Mouse (Mus musculus): Measurements from ENCODE around the gene Gm45785. TPM values are rescaled to one million over a fixed set of nuclear protein-coding genes. Genes with fewer than 3 reads are reported as not detected.

Gene Gm45785
- total and polyA plus RNA-seq, 3 experiments, result not detected

GRCm38 (mm10) chr7:140857550-140858505 is 1.7 kb upstream of the Gm45785 start, which contains the start of gene Bet1l:
Gene Bet1l (minus strand): TSS chr7:140857577.
- peaks cover 8% of the 10 kb centered on the region for H3K4me1 ChIP-seq (ENCODE audit: control insufficient read depth, insufficient read depth, low read length)
- peak within 1 kb of the TSS; percentile 93 for H3K4me3 ChIP-seq
- TF ChIP-seq CTCF (IDR thresholded peaks at IDR 0.05) (no peak), POLR2A (IDR thresholded peaks at IDR 0.05; ENCODE audit: insufficient read depth, low read depth, low read length) (no peak), EP300 (IDR thresholded peaks at IDR 0.05; ENCODE audit: insufficient read depth, low read depth, low read length) (no peak)
- no peak for DNase-seq
- H3K79me2 ChIP-seq (replicated peaks; ENCODE audit: control insufficient read depth, insufficient read depth, low read length), result no peaks in the 10 kb centered on the region; the same call in 1 of the 2 replicates
- peak within 1 kb of the TSS; percentile 87 for H3K9ac ChIP-seq (ENCODE audit: low read depth, low read length)
- H3K27ac ChIP-seq, result peak within 1 kb of the TSS; percentile 93
- intact Hi-C loops (cut with DNase I), result loop anchor here (1.0 to 5.0 kb wide), 2 partner anchors 24 to 314 kb away; partner anchors contain the start of genes Rnh1 and Sirt3
- H3K27me3 ChIP-seq (ENCODE audit: control insufficient read depth, insufficient read depth, low read length), result no peaks in the 10 kb centered on the region
- WGBS, result 19% methylated on average over 40 of the region's 40 CpGs
- H3K36me3 ChIP-seq (ENCODE audit: control insufficient read depth, insufficient read depth, low read length), result no peaks in the 10 kb centered on the region

GRCm38 (mm10) chr7:140856785-140857549 is 836 bp upstream of the Gm45785 start, which contains the start of gene Ric8a:
Gene Ric8a (plus strand): TSS chr7:140856957.
- Histone ChIP-seq H3K9ac (ENCODE audit: low read depth, low read length) (peak within 1 kb of the TSS; percentile 87), H3K79me2 (replicated peaks; ENCODE audit: control insufficient read depth, insufficient read depth, low read length) (no peaks in the 10 kb centered on the region; the same call in 1 of the 2 replicates), H3K36me3 (ENCODE audit: control insufficient read depth, insufficient read depth, low read length) (no peaks in the 10 kb centered on the region), H3K4me3 (peak within 1 kb of the TSS; percentile 93), H3K4me1 (ENCODE audit: control insufficient read depth, insufficient read depth, low read length) (peaks cover 8% of the 10 kb centered on the region), H3K27me3 (ENCODE audit: control insufficient read depth, insufficient read depth, low read length) (no peaks in the 10 kb centered on the region), H3K27ac (peak within 1 kb of the TSS; percentile 93)
- WGBS, result under 1% methylated on average over 50 of the region's 50 CpGs
- peak; percentile 95 for DNase-seq
- intact Hi-C loops (cut with DNase I), result loop anchor here (1.0 to 5.0 kb wide), 2 partner anchors 25 to 315 kb away; partner anchors contain the start of genes Rnh1 and Sirt3
- TF ChIP-seq POLR2A (IDR thresholded peaks at IDR 0.05; ENCODE audit: insufficient read depth, low read depth, low read length) (peak; percentile 75), EP300 (IDR thresholded peaks at IDR 0.05; ENCODE audit: insufficient read depth, low read depth, low read length) (no peak), CTCF (IDR thresholded peaks at IDR 0.05) (no peak)

GRCm38 (mm10) chr7:140855181-140855580 is 950 bp downstream of the Gm45785 start:
- intact Hi-C loops (cut with DNase I), result loop anchor here (5.0 kb wide), 1 partner anchor 317 kb away; the partner anchor contains the start of gene Rnh1
- TF ChIP-seq POLR2A (IDR thresholded peaks at IDR 0.05; ENCODE audit: insufficient read depth, low read depth, low read length) (no peak), CTCF (IDR thresholded peaks at IDR 0.05) (no peak), EP300 (IDR thresholded peaks at IDR 0.05; ENCODE audit: insufficient read depth, low read depth, low read length) (no peak)
- 55% methylated on average over 9 of the region's 9 CpGs for WGBS

GRCm38 (mm10) chr7:140854483-140854882 is 1.6 kb downstream of the Gm45785 start:
- DNase-seq, result peak in 1 of 2 experiments; percentile 20
- no peak overlapping the region for H3K9ac ChIP-seq (ENCODE audit: low read depth, low read length)
- no peak overlapping the region for H3K4me3 ChIP-seq
- H3K4me1 ChIP-seq (ENCODE audit: control insufficient read depth, insufficient read depth, low read length), result peaks cover 8% of the 10 kb centered on the region
- 92% methylated on average over 18 of the region's 18 CpGs for WGBS
- no peaks in the 10 kb centered on the region for H3K36me3 ChIP-seq (ENCODE audit: control insufficient read depth, insufficient read depth, low read length)
- no peak overlapping the region for H3K27ac ChIP-seq
- no peaks in the 10 kb centered on the region for H3K27me3 ChIP-seq (ENCODE audit: control insufficient read depth, insufficient read depth, low read length)
- no peak for TF ChIP-seq CTCF (IDR thresholded peaks at IDR 0.05)
- TF ChIP-seq POLR2A (IDR thresholded peaks at IDR 0.05; ENCODE audit: insufficient read depth, low read depth, low read length), result no peak
- intact Hi-C loops (cut with DNase I), result no loop called here
- no peaks in the 10 kb centered on the region; the same call in 1 of the 2 replicates for H3K79me2 ChIP-seq (replicated peaks; ENCODE audit: control insufficient read depth, insufficient read depth, low read length)

More at GRCm38 (mm10) chr7:140855181-140855580, 950 bp downstream of the Gm45785 start:
- no peaks in the 10 kb centered on the region for H3K27me3 ChIP-seq (ENCODE audit: control insufficient read depth, insufficient read depth, low read length)
- peak overlapping the region; percentile 77; the same call in 1 of the 2 replicates for H3K9ac ChIP-seq (ENCODE audit: low read depth, low read length)
- peak overlapping the region; percentile 93 for H3K4me3 ChIP-seq
- H3K27ac ChIP-seq, result no peak overlapping the region; the same call in 1 of the 2 replicates
- H3K36me3 ChIP-seq (ENCODE audit: control insufficient read depth, insufficient read depth, low read length), result no peaks in the 10 kb centered on the region
- H3K4me1 ChIP-seq (ENCODE audit: control insufficient read depth, insufficient read depth, low read length), result peaks cover 8% of the 10 kb centered on the region
- DNase-seq, result no peak
- H3K79me2 ChIP-seq (replicated peaks; ENCODE audit: control insufficient read depth, insufficient read depth, low read length), result no peaks in the 10 kb centered on the region; the same call in 1 of the 2 replicates

GRCm38 (mm10) chr7:140853386-140853785 is 2.7 kb downstream of the Gm45785 start:
- H3K79me2 ChIP-seq (replicated peaks; ENCODE audit: control insufficient read depth, insufficient read depth, low read length), result no peaks in the 10 kb centered on the region; the same call in 1 of the 2 replicates
- no peaks in the 10 kb centered on the region for H3K36me3 ChIP-seq (ENCODE audit: control insufficient read depth, insufficient read depth, low read length)
- no peak overlapping the region for H3K27ac ChIP-seq
- WGBS, result 81% methylated on average over 9 of the region's 9 CpGs
- no peak for TF ChIP-seq EP300 (IDR thresholded peaks at IDR 0.05; ENCODE audit: insufficient read depth, low read depth, low read length)
- H3K27me3 ChIP-seq (ENCODE audit: control insufficient read depth, insufficient read depth, low read length), result no peaks in the 10 kb centered on the region
- H3K4me1 ChIP-seq (ENCODE audit: control insufficient read depth, insufficient read depth, low read length), result peaks cover 6% of the 10 kb centered on the region
- peak in 1 of 2 experiments; percentile 12 for DNase-seq
- H3K4me3 ChIP-seq, result no peak overlapping the region
- intact Hi-C loops (cut with DNase I), result no loop called here
- no peak overlapping the region for H3K9ac ChIP-seq (ENCODE audit: low read depth, low read length)
